Mouse (Mus musculus): ENCODE results near the gene Triobp.

- no peak for TF ChIP-seq HCFC1 (IDR thresholded peaks at IDR 0.05; ENCODE audit: borderline replicate concordance, insufficient read depth, low read length)
- no peak for TF ChIP-seq CHD2 (IDR thresholded peaks at IDR 0.05; ENCODE audit: low read depth, low read length)
- no peak for TF ChIP-seq ZC3H11A (IDR thresholded peaks at IDR 0.05; ENCODE audit: borderline replicate concordance, low read depth, low read length)
- TF ChIP-seq MAFK (IDR thresholded peaks at IDR 0.05; ENCODE audit: insufficient read depth, low read depth, low read length), result no peak
- TF ChIP-seq ZNF384 (IDR thresholded peaks at IDR 0.05; ENCODE audit: low read depth, low read length), result no peak
Observed at GRCm38 (mm10) chr15:79050160-79050845, 102.8 kb downstream of the Triobp start.

Measured in ES-E14 (cell line).